Mouse (Mus musculus) thymus, postnatal 10 days (tissue): ENCODE measurements around the gene Glb1l.

Source experiments
- DNase-seq, 2 experiments: peaks; one replicate each; pipeline ENCODE4 v3.0.0; 2021; ENCODE audit warnings: low spot score in 2 of 2

Gene Glb1l

DNA sequence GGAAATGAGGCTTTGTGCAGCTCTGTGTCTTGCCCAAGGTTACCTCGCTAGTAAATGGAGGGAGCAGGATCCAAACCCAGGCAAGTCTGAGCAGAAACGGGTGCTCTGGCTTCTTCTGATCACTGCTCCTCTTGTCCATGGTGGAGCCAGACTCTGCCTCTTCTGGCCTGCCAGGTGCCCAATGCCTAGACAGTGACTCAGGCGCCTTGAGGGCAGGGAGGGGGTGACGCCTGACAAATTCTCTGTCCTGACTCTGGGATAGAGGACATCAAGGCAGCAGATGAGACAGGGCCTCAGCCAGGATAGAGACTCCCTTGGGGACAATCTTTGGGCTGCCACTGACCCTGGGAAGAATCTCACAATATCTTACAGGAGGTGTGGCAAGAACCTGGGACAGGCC is 20.6 kb upstream of the Glb1l start:
- DNase-seq, result no peak

- no peak for DNase-seq
Measured at GRCm38 (mm10) chr1:75230335-75230994, 19.9 kb upstream of the Glb1l start.

- DNase-seq, result no peak
Measured at GRCm38 (mm10) chr1:75229158-75229557, 18.5 kb upstream of the Glb1l start.

DNA sequence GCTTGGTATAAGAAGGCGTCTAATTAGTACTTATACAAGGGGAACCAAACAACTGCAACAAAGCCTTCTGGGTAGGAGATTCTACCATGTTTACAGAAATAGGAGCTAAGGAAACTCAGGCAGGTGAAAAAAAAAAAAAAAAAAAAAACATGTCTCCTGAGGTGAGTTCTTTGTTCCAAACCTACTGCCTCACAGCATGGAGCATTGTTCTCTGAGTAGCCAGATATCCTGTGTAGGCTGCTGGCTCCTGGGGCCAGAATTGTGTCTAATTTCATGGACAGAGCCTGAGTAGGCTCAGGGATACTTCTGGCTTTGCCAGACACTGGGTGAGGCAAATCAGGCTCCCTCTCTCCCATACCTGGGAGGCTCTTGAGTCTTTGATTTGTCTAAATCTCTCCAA is 17.0 kb upstream of the Glb1l start:
- DNase-seq, result no peak

DNA sequence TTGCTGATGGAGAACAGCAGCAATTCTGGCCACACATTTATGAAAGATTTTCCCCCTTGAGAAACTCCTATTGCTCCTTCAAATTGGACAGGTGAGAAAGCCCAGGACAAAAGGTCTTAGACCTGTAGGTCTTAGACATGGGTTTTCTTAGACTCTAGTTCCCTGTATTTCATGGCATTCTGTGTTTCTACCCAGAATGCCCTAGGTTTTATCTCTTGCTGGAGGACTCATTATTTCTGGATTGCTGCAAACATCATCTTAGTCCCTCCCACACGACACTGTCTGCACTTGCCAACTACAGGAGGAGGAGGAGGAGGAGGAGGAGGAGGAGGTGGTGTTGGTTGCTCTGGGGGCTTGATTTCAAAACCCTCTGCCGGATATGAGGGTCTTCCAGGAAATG is 15.5 kb upstream of the Glb1l start:
- no peak for DNase-seq

GRCm38 (mm10) chr1:75225473-75225872 is 14.9 kb upstream of the Glb1l start:
- DNase-seq, result no peak

DNA sequence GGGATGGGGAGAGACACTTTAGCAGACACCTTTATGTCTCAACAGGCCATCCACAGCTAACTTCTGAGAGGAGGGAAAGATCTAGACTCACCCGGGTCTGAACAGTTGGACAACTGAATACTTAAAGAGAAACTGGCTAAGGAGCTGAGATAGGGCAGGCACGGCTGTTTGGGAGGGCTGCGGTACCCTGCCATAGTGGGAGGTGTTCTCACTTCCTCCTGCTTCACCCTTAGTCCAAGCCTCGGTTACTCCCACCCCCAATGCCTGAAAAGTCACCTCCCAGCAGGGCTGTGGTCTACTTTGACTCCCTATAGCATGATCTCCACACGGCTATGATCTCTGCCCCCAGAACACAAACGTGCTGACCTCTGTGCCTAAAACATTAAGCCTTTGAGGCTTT is 12.9 kb upstream of the Glb1l start:
- no peak for DNase-seq

DNA sequence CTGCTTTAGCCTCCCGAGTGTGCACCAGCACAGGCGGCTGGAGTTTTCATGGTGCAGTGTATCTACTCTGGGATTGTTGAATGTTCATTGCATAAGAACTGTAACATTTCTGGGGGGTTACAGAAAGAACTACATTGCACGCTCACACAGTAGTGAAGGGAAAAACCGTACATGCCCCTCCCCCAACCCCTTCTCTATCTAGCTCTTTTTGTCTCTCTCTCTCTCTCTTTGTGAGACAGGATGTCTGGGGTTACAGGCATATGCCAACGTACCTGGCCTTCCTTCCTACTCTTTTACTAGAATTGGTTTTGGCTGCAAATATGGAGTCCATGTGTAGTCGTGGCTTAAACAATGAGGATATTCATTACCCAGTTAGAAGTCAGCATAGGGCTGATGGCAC is 12.3 kb upstream of the Glb1l start:
- DNase-seq, result peak; percentile 47 to 61

GRCm38 (mm10) chr1:75221538-75221937 is 10.9 kb upstream of the Glb1l start:
- DNase-seq, result no peak

DNA sequence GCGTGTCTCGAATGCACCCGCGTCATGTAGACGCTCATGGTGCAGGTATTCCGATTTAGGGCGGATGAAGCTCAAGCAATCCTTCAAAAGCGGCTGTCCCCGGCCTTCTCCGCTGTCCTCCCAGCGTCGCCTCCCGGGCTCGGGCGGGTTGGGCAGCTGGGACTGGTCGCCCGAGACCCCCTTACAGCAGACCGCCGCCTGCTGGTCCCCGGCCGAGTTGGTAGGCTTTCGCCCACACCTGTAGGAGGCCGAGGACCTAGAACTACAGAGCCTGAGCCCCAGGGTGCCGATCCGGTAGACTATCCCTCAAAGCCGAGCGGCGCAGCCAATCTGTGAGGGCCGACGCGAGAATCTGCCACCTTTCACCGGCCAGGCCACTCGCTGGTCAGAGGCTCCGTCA is 8.9 kb upstream of the Glb1l start, which contains the start of gene Tuba4a:
Tuba4a (minus strand) TSS at position 335 of the 400 bp plus-strand sequence.
- peak; percentile 31 to 47 for DNase-seq

DNA sequence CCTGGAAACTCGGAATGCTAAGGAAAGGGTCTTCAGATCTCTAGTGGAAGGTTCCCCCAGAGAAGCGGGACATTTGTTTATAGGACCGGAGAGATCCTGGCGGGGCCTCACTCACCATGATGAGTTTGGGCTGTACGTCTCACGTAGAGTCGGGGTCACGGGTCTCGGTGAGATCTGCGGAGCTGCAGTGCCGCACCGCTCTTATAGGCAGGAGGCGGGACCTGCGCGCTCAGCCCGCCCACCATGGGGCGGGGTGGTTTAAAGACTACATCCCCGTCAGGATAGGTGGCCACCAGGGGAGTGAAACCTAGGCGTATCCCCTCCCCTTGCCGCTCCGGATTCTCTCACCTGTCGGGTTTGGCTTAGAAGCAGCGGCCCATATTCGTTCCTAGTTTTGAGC is 8.5 kb upstream of the Glb1l start:
- DNase-seq, result peak; percentile 93 to 98

DNA sequence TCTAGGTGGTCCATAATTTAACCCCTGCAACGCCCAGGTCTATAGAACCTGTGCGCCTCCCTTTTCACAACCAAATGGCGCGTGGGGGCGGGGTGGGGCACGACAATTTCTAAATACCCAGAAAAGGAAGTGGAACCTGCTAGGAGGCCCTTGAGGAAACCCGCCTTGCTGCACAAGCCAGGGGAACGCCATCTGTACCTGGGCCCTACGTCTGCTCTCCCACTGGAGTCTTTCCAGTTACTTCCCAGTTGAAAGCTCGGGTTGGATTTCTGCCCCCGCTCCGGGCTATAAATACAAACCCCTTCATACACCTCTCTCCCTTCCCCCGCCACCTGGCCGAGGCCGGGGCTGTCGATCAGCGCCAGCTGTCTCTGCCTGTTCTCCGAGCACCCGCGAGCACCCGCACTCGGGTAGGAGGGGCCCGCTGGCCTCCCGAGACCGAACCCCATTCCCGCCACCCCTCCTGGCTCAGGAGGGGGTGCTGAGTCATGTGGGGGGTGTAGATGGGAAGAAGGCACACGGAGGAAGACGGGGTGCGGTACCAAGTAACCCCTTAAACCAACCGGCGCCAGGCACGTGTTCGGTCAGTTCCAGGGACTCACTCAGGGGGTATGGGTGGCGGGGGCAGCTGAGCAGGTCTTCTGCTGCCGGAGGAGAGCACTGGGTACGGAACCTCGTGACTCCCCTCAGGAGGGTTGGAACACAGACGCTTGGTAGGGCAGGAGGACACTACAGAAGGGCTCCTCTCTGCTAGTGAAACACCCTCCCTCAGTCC is 7.8 kb upstream of the Glb1l start:
- peak; percentile 63 to 66 for DNase-seq

DNA sequence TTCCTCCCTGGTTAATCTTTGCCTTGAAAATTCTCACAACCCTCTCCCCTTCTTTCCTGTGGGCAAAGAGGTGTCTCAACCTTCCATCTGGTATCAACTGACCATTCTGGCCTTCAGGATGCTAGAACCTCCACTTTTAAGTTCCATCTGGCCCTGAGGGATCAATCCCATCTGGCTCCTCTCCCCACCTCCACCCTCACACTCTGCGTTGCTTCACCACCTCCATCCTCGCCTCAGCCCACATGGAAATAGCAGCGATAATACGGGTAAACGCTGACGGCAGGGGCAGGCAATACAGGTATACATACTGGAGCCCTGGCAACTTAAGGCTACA is 7.2 kb upstream of the Glb1l start:
- no peak for DNase-seq

- DNase-seq, result no peak
Measured at GRCm38 (mm10) chr1:75216797-75217585, 6.4 kb upstream of the Glb1l start.

DNA sequence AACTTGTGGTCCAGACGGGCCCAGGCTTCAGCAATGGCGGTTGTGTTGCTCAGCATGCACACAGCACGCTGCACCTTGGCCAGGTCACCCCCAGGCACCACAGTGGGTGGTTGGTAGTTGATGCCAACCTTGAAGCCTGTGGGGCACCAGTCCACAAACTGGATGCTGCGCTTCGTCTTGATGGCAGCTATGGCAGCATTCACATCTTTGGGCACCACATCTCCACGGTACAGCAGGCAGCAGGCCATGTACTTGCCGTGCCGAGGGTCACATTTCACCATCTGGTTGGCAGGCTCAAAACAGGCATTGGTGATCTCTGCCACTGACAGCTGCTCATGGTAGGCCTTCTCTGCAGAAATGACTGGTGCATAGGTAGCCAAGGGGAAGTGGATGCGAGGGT is 5.2 kb upstream of the Glb1l start:
- no peak for DNase-seq

DNA sequence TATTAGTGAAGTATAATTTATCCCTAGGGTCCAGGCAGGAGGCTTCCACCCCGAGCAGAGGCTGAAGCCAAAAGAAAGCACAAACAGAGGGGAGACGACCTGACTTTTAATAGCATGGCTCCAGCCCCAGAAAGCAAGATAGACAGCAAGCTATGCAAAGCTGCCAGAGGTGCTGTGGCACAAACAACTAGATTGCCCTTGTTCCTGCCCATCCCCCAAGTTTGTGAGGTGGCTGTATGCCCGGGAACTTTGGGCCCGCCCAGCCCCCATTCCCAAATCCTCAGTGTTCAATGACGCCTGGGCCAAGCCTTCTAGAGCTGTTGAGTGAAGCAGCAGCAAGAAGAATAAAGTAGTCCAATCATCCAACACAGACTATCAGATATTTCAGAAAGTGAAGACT is 4.3 kb upstream of the Glb1l start:
- DNase-seq, result no peak

GRCm38 (mm10) chr1:75214442-75214841 is 3.8 kb upstream of the Glb1l start:
- DNase-seq, result no peak

DNA sequence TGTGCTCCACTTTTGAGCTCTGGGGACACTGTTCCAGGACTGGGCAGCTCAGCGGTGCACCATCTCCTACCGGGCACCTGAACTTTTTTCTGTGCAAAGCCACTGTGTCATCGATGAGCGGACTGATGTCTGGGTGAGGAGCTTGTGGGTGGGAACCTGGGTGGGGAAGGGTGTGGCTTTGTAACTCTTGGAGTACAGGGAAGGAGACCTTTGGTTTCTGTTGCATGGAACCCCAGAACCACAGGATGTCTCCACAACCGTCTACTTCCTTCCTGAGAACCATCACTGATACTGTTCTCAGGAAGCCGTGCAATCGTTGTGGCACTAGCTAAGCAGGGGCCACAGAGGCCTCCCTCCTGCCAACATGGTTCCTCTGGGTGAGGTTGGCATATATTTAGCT is 2.5 kb upstream of the Glb1l start:
- DNase-seq, result no peak

- no peak for DNase-seq
Measured at GRCm38 (mm10) chr1:75212542-75212941, 1.9 kb upstream of the Glb1l start.

DNA sequence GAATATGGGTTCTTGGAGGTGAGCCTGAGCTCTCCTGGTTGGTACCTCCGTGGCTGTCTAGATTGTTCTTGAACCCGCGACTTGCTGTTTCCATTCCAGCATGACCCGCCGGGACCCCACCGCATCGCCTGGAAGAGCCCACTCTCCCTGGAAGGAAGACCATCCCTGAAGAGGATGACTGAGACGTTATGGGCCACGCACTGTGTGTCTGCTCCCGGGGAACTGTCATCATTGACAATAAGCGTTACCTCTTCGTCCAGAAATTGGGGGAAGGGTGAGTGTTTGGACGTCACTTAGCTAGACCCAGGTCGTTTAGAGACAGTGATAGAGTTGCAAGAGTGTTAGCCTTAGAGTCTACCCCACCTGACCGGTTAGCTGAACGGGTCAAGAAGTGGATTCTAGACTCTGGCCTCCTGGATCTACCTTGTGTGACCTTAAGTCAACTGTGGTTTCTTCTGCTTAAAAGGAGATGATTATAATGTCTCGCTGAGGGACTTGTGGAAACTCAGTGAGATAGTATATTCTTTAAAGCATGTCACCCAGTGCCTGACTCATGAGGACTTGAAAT is 612 bp upstream of the Glb1l start:
- DNase-seq, result no peak

DNA sequence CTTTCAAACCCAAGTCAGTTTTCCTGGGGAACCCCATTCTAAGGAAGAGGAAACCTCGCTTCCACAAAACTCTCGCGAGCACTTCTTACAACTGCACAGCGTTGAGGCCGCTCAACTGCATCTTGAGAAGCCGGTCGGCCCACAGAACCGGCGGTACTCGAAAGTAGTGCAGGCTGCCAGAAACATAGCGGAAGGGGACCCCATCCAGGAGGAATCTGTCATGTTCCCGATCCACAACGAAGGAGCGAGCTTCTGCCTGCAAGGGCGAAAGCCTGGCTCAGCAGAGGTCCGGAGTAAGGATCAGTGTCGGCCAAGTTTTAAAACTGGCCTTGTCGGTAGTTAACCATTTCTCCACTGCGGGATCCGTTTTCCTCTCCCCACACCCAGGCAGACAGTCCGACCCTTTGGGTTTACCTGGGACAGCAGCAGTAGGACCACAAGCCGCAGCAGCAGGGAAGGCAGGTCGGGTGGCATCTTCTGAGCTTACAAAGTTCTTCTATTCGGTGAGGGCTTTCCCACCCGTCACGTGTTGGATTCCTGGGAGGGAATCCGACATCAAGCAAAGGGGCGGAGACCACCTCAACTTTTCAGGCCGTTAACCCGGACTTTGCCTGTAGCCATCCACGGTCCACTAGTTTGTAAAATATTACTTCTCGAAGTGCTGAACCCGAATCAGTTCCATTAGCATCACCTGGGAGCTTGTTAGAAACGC is 1.5 kb downstream of the Glb1l start:
- DNase-seq, result peak in 1 of 2 experiments; percentile 27

DNA sequence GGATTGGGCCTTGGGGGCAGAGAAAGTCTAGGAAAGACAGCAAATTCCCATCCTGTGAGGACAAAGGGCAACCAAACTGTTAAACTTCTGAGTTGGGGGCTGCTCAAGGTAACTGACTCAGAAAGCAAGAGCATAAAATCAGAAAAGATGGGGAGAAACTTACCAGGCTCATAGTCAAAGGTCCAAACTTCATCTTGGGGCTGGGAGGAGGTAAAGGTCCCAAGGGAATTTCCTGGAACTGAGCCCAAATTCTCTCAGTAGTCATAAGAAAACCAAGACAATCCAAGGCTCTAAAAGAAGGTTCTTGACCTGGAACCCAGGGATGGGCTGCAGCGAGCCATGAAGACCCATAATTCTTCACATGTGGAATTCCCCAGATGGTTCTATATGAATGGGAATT is 9.4 kb downstream of the Glb1l start:
- DNase-seq, result no peak
